Mouse (Mus musculus): ENCODE measurements around the gene Zscan22. TPM values are rescaled to one million over a fixed set of nuclear protein-coding genes. Genes with fewer than 3 reads are reported as not detected.

Zscan22 gene
- polyA plus RNA-seq, 1 experiment from 2014 or later, result 26.4 TPM

- Histone ChIP-seq H3K4me3 (ENCODE audit: low read depth, low read length) (no peak overlapping the region), H3K9ac (replicated peaks; ENCODE audit: low read length) (no peak overlapping the region), H3K27me3 (ENCODE audit: control insufficient read depth, insufficient read depth, low read length) (no peaks in the 10 kb centered on the region), H3K4me1 (ENCODE audit: control insufficient read depth, insufficient read depth, low read length) (no peaks in the 10 kb centered on the region), H3K27ac (replicated peaks; ENCODE audit: low read depth, low read length) (no peak overlapping the region), H3K4me2 (ENCODE audit: low read depth, low read length) (no peak overlapping the region), H3K9me3 (replicated peaks; ENCODE audit: control insufficient read depth, low read length) (no peaks in the 10 kb centered on the region), H3K36me3 (replicated peaks; ENCODE audit: control insufficient read depth, insufficient read depth, low read depth, low read length) (peaks cover 8% of the 10 kb centered on the region)
- DNase-seq (ENCODE audit: low spot score), result no peak
- WGBS, result 91% methylated on average over 14 of the region's 14 CpGs
- ATAC-seq (replicated peaks; ENCODE audit: insufficient number of reproducible peaks, low FRiP score, low TSS enrichment, low read depth), result no peak
Measured at GRCm38 (mm10) chr7:12890928-12891327, 6.7 kb upstream of the Zscan22 start.

GRCm38 (mm10) chr7:12891334-12891733, 6.3 kb upstream of the Zscan22 start:
- H3K27ac ChIP-seq (replicated peaks; ENCODE audit: low read depth, low read length), result no peak overlapping the region
- WGBS, result 73% methylated on average over 1 of the region's 1 CpGs
- H3K27me3 ChIP-seq (ENCODE audit: control insufficient read depth, insufficient read depth, low read length), result no peaks in the 10 kb centered on the region
- peaks cover 8% of the 10 kb centered on the region for H3K36me3 ChIP-seq (replicated peaks; ENCODE audit: control insufficient read depth, insufficient read depth, low read depth, low read length)
- H3K9ac ChIP-seq (replicated peaks; ENCODE audit: low read length), result no peak overlapping the region
- H3K9me3 ChIP-seq (replicated peaks; ENCODE audit: control insufficient read depth, low read length), result no peaks in the 10 kb centered on the region
- DNase-seq (ENCODE audit: low spot score) (no peak), ATAC-seq (replicated peaks; ENCODE audit: insufficient number of reproducible peaks, low FRiP score, low TSS enrichment, low read depth) (no peak)
- no peaks in the 10 kb centered on the region for H3K4me1 ChIP-seq (ENCODE audit: control insufficient read depth, insufficient read depth, low read length)
- no peak overlapping the region for H3K4me3 ChIP-seq (ENCODE audit: low read depth, low read length)
- H3K4me2 ChIP-seq (ENCODE audit: low read depth, low read length), result no peak overlapping the region

GRCm38 (mm10) chr7:12901517-12901916, 3.9 kb downstream of the Zscan22 start:
- H3K4me1 ChIP-seq (ENCODE audit: control insufficient read depth, insufficient read depth, low read length), result no peaks in the 10 kb centered on the region
- H3K36me3 ChIP-seq (replicated peaks; ENCODE audit: control insufficient read depth, insufficient read depth, low read depth, low read length), result no peaks in the 10 kb centered on the region; the same call in 1 of the 2 replicates
- no peak overlapping the region for H3K9ac ChIP-seq (replicated peaks; ENCODE audit: low read length)
- DNase-seq (ENCODE audit: low spot score) (no peak), ATAC-seq (replicated peaks; ENCODE audit: insufficient number of reproducible peaks, low FRiP score, low TSS enrichment, low read depth) (no peak)
- WGBS, result 92% methylated on average over 5 of the region's 5 CpGs
- no peaks in the 10 kb centered on the region for H3K27me3 ChIP-seq (ENCODE audit: control insufficient read depth, insufficient read depth, low read length)
- H3K4me3 ChIP-seq (ENCODE audit: low read depth, low read length), result no peak overlapping the region
- H3K9me3 ChIP-seq (replicated peaks; ENCODE audit: control insufficient read depth, low read length), result no peaks in the 10 kb centered on the region
- no peak overlapping the region for H3K4me2 ChIP-seq (ENCODE audit: low read depth, low read length)
- no peak overlapping the region for H3K27ac ChIP-seq (replicated peaks; ENCODE audit: low read depth, low read length)

- Histone ChIP-seq H3K36me3 (replicated peaks; ENCODE audit: control insufficient read depth, insufficient read depth, low read depth, low read length) (peaks cover 2% of the 10 kb centered on the region; the same call in 1 of the 2 replicates), H3K4me3 (ENCODE audit: low read depth, low read length) (no peak overlapping the region), H3K4me1 (ENCODE audit: control insufficient read depth, insufficient read depth, low read length) (no peaks in the 10 kb centered on the region), H3K4me2 (ENCODE audit: low read depth, low read length) (no peak overlapping the region), H3K27ac (replicated peaks; ENCODE audit: low read depth, low read length) (no peak overlapping the region), H3K27me3 (ENCODE audit: control insufficient read depth, insufficient read depth, low read length) (no peaks in the 10 kb centered on the region), H3K9me3 (replicated peaks; ENCODE audit: control insufficient read depth, low read length) (no peaks in the 10 kb centered on the region), H3K9ac (replicated peaks; ENCODE audit: low read length) (no peak overlapping the region)
- DNase-seq (ENCODE audit: low spot score) (no peak), ATAC-seq (replicated peaks; ENCODE audit: insufficient number of reproducible peaks, low FRiP score, low TSS enrichment, low read depth) (no peak)
- 58% methylated on average over 10 of the region's 10 CpGs for WGBS
Measured at GRCm38 (mm10) chr7:12903623-12904022, 6.0 kb downstream of the Zscan22 start.

- WGBS, result 97% methylated on average over 1 of the region's 1 CpGs
- H3K9me3 ChIP-seq (replicated peaks; ENCODE audit: control insufficient read depth, low read length), result no peaks in the 10 kb centered on the region
- ATAC-seq (replicated peaks; ENCODE audit: insufficient number of reproducible peaks, low FRiP score, low TSS enrichment, low read depth), result no peak
Measured at GRCm38 (mm10) chr7:12905146-12905545, 7.5 kb downstream of the Zscan22 start.

GRCm38 (mm10) chr7:12909498-12909962, 11.9 kb downstream of the Zscan22 start:
- no peaks in the 10 kb centered on the region for H3K27me3 ChIP-seq (ENCODE audit: control insufficient read depth, insufficient read depth, low read length)
- peak overlapping the region; percentile 32; the same call in 1 of the 2 replicates for H3K27ac ChIP-seq (replicated peaks; ENCODE audit: low read depth, low read length)
- 34% methylated on average over 7 of the region's 7 CpGs for WGBS
- H3K9ac ChIP-seq (replicated peaks; ENCODE audit: low read length), result no peak overlapping the region; the same call in 1 of the 2 replicates
- DNase-seq (ENCODE audit: low spot score) (peak; percentile 79), ATAC-seq (replicated peaks; ENCODE audit: insufficient number of reproducible peaks, low FRiP score, low TSS enrichment, low read depth) (0 out of 2 replicates have a peak, but pooled peaks have one; percentile 29)
- H3K36me3 ChIP-seq (replicated peaks; ENCODE audit: control insufficient read depth, insufficient read depth, low read depth, low read length), result peaks cover 2% of the 10 kb centered on the region; the same call in 1 of the 2 replicates
- H3K4me3 ChIP-seq (ENCODE audit: low read depth, low read length), result no peak overlapping the region
- H3K4me1 ChIP-seq (ENCODE audit: control insufficient read depth, insufficient read depth, low read length), result no peaks in the 10 kb centered on the region
- no peak overlapping the region; the same call in 1 of the 2 replicates for H3K4me2 ChIP-seq (ENCODE audit: low read depth, low read length)
- H3K9me3 ChIP-seq (replicated peaks; ENCODE audit: control insufficient read depth, low read length), result no peaks in the 10 kb centered on the region

More at GRCm38 (mm10) chr7:12905146-12905545, 7.5 kb downstream of the Zscan22 start:
- no peak overlapping the region for H3K4me2 ChIP-seq (ENCODE audit: low read depth, low read length)
- peaks cover 2% of the 10 kb centered on the region; the same call in 1 of the 2 replicates for H3K36me3 ChIP-seq (replicated peaks; ENCODE audit: control insufficient read depth, insufficient read depth, low read depth, low read length)
- DNase-seq (ENCODE audit: low spot score), result no peak
- no peaks in the 10 kb centered on the region for H3K4me1 ChIP-seq (ENCODE audit: control insufficient read depth, insufficient read depth, low read length)
- no peak overlapping the region for H3K9ac ChIP-seq (replicated peaks; ENCODE audit: low read length)
- no peak overlapping the region for H3K27ac ChIP-seq (replicated peaks; ENCODE audit: low read depth, low read length)
- H3K4me3 ChIP-seq (ENCODE audit: low read depth, low read length), result no peak overlapping the region
- no peaks in the 10 kb centered on the region for H3K27me3 ChIP-seq (ENCODE audit: control insufficient read depth, insufficient read depth, low read length)

- Histone ChIP-seq H3K27ac (replicated peaks; ENCODE audit: low read depth, low read length) (peak overlapping the region; percentile 62; the same call in 1 of the 2 replicates), H3K4me1 (ENCODE audit: control insufficient read depth, insufficient read depth, low read length) (no peaks in the 10 kb centered on the region), H3K27me3 (ENCODE audit: control insufficient read depth, insufficient read depth, low read length) (no peaks in the 10 kb centered on the region), H3K4me2 (ENCODE audit: low read depth, low read length) (peak overlapping the region; percentile 49), H3K9ac (replicated peaks; ENCODE audit: low read length) (peak overlapping the region; percentile 66), H3K36me3 (replicated peaks; ENCODE audit: control insufficient read depth, insufficient read depth, low read depth, low read length) (peaks cover 2% of the 10 kb centered on the region; the same call in 1 of the 2 replicates), H3K4me3 (ENCODE audit: low read depth, low read length) (peak overlapping the region; percentile 39), H3K9me3 (replicated peaks; ENCODE audit: control insufficient read depth, low read length) (no peaks in the 10 kb centered on the region)
- WGBS, result 7% methylated on average over 19 of the region's 19 CpGs
- DNase-seq (ENCODE audit: low spot score) (peak; percentile 73), ATAC-seq (replicated peaks; ENCODE audit: insufficient number of reproducible peaks, low FRiP score, low TSS enrichment, low read depth) (peak; percentile 74)
Measured at GRCm38 (mm10) chr7:12910181-12910668, 12.6 kb downstream of the Zscan22 start.

- Histone ChIP-seq H3K9me3 (replicated peaks; ENCODE audit: control insufficient read depth, low read length) (no peaks in the 10 kb centered on the region), H3K4me1 (ENCODE audit: control insufficient read depth, insufficient read depth, low read length) (no peaks in the 10 kb centered on the region), H3K36me3 (replicated peaks; ENCODE audit: control insufficient read depth, insufficient read depth, low read depth, low read length) (no peaks in the 10 kb centered on the region), H3K9ac (replicated peaks; ENCODE audit: low read length) (no peak overlapping the region), H3K27ac (replicated peaks; ENCODE audit: low read depth, low read length) (no peak overlapping the region), H3K4me2 (ENCODE audit: low read depth, low read length) (no peak overlapping the region), H3K27me3 (ENCODE audit: control insufficient read depth, insufficient read depth, low read length) (no peaks in the 10 kb centered on the region), H3K4me3 (ENCODE audit: low read depth, low read length) (no peak overlapping the region)
- DNase-seq (ENCODE audit: low spot score) (peak; percentile 19), ATAC-seq (replicated peaks; ENCODE audit: insufficient number of reproducible peaks, low FRiP score, low TSS enrichment, low read depth) (no peak)
Measured at GRCm38 (mm10) chr7:12913556-12913955, 15.9 kb downstream of the Zscan22 start.

All from embryonic facial prominence, embryonic 11.5 days (tissue).